Mouse (Mus musculus) thymus, adult 2 months (tissue): Measurements from ENCODE around the gene Ube2i.

Experiments used
- CTCF ChIP-seq: fragments of 200-500 bp; IDR thresholded peaks from 2 replicates; pipeline ENCODE4 v1.5.1; 2012; ENCODE audit warnings: mild to moderate bottlenecking, control low read depth, low read length, moderate library complexity, borderline replicate concordance; ENCODE audit not compliant: control insufficient read depth, poor library complexity, insufficient read depth; ENCODE audit errors: extremely low read depth
- POLR2A ChIP-seq: fragments of 200-500 bp; IDR thresholded peaks from 2 replicates; pipeline ENCODE4 v1.6.1; 2012; ENCODE audit warnings: mild to moderate bottlenecking, low read length, control low read depth, moderate library complexity; ENCODE audit not compliant: control insufficient read depth, poor library complexity, insufficient read depth; ENCODE audit errors: extremely low read depth

- TF ChIP-seq CTCF, result no peak
- TF ChIP-seq POLR2A, result no peak
These were observed 7.7 kb upstream of the Ube2i start for GRCm38 (mm10) chr17:25282133-25282532.
